Mouse (Mus musculus) heart, embryonic 10.5 days (tissue): ENCODE measurements at regions not wholly inside any gene's neighbourhood (a gene's known extent, or its start where the extent isn't known, plus 50 kb on each side); places are given as distances from the start of the nearest gene placed in this dataset.

Source experiments
- DNase-seq: peaks from one replicate; pipeline ENCODE4 v3.0.0-alpha.2; 2017; ENCODE audit warnings: low spot score
- H3K27ac ChIP-seq: fragments of 300-500 bp; sonication (generic); 2 replicates; pipeline ENCODE4 v1.5.1; 2016; ENCODE audit warnings: mild to moderate bottlenecking
- H3K27me3 ChIP-seq: fragments of 300-500 bp; sonication (generic); 2 replicates; pipeline ENCODE4 v1.6.1; 2016; ENCODE audit warnings: mild to moderate bottlenecking; ENCODE audit not compliant: poor library complexity, insufficient read depth, severe bottlenecking
- H3K36me3 ChIP-seq: fragments of 300-500 bp; sonication (generic); 2 replicates; pipeline ENCODE4 v1.6.1; 2016; ENCODE audit warnings: mild to moderate bottlenecking, moderate library complexity
- H3K4me1 ChIP-seq: fragments of 300-500 bp; sonication (generic); 2 replicates; pipeline ENCODE4 v1.6.1; 2016; ENCODE audit warnings: mild to moderate bottlenecking
- H3K4me3 ChIP-seq: fragments of 300-500 bp; sonication (generic); 2 replicates; pipeline ENCODE4 v1.5.1; 2016; ENCODE audit warnings: mild to moderate bottlenecking, moderate library complexity
- H3K9me3 ChIP-seq: fragments of 300-500 bp; sonication (generic); 2 replicates; pipeline ENCODE4 v1.6.1; 2016; ENCODE audit warnings: mild to moderate bottlenecking, moderate library complexity
- WGBS: fragments of 180-500 bp; shearing (Covaris S2); methylation state at CpG from one replicate; pipeline ENCODE4 v1.1.7; 2016; 5-methylcytosine and 5-hydroxymethylcytosine counted together

GRCm38 (mm10) chr3:130965275-130965674 lies 145.0 kb upstream of the Lef1 start:
- Histone ChIP-seq H3K4me1 (peaks cover 14% of the 10 kb centered on the region), H3K27me3 (peaks cover 4% of the 10 kb centered on the region; the same call in 1 of the 2 replicates), H3K4me3 (no peak overlapping the region), H3K27ac (no peak overlapping the region), H3K9me3 (no peaks in the 10 kb centered on the region), H3K36me3 (no peaks in the 10 kb centered on the region)
- 79% methylated on average over 3 of the region's 3 CpGs for WGBS
- DNase-seq, result no peak

GRCm38 (mm10) chr3:130964088-130964487 lies 146.2 kb upstream of the Lef1 start:
- WGBS, result 89% methylated on average over 6 of the region's 6 CpGs
- Histone ChIP-seq H3K36me3 (no peaks in the 10 kb centered on the region), H3K4me1 (peaks cover 14% of the 10 kb centered on the region), H3K4me3 (no peak overlapping the region), H3K9me3 (no peaks in the 10 kb centered on the region), H3K27ac (no peak overlapping the region), H3K27me3 (peaks cover 4% of the 10 kb centered on the region; the same call in 1 of the 2 replicates)
- no peak for DNase-seq

GRCm38 (mm10) chr3:130963625-130964024 lies 146.6 kb upstream of the Lef1 start:
- no peak for DNase-seq
- Histone ChIP-seq H3K36me3 (no peaks in the 10 kb centered on the region), H3K4me1 (peaks cover 14% of the 10 kb centered on the region), H3K27me3 (peaks cover 4% of the 10 kb centered on the region; the same call in 1 of the 2 replicates), H3K9me3 (no peaks in the 10 kb centered on the region), H3K4me3 (no peak overlapping the region), H3K27ac (no peak overlapping the region)
- WGBS, result 39% methylated on average over 11 of the region's 11 CpGs

DNA sequence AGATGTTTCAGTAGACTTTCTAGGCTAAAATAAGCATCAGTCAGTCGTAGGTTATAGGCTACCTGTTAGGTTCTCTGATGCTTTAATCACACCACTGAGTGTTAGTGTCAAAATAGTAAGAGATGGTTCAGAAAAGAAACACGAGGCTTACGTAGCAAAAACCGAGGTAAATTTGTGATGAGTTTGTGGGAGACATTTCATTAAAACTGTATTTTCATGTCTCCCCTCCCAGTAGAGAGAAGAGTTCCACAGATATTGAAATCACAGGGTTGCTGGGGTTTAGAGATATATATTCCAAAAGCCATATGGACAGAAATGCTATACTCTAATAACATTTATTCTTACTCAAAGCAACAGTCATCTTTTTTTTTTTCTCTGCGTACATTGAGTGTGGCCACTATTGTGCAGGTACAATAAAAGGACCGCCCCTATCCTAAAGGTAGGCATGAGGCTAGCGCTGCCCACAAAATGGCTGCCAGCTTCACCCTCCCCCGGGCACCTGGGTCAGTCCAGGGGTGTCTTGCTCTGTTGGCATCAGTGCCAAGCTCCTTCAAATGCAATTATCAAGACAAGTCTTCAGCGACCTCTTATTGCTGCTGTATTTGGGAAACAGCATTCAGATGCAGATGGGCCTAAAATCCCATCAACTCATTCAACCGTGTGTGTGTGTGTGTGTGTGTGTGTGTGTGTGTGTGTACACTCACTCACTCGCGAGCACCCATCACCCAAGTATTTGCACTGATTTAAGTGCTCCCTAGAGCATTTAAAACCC lies 147.4 kb upstream of the Lef1 start:
- Histone ChIP-seq H3K27me3 (peaks cover 4% of the 10 kb centered on the region; the same call in 1 of the 2 replicates), H3K4me3 (0 out of 2 replicates have a peak overlapping the region, but pooled peaks have one; percentile 29), H3K9me3 (no peaks in the 10 kb centered on the region), H3K27ac (peak overlapping the region; percentile 52; the same call in 1 of the 2 replicates), H3K36me3 (no peaks in the 10 kb centered on the region), H3K4me1 (peaks cover 14% of the 10 kb centered on the region)
- WGBS, result 71% methylated on average over 12 of the region's 12 CpGs
- DNase-seq, result no peak

GRCm38 (mm10) chr3:130962151-130962633 lies 148.1 kb upstream of the Lef1 start:
- peaks cover 14% of the 10 kb centered on the region for H3K4me1 ChIP-seq
- DNase-seq, result no peak
- H3K4me3 ChIP-seq, result peak overlapping the region; percentile 29; the same call in 1 of the 2 replicates
- H3K9me3 ChIP-seq, result no peaks in the 10 kb centered on the region
- 9% methylated on average over 14 of the region's 14 CpGs for WGBS
- H3K36me3 ChIP-seq, result no peaks in the 10 kb centered on the region
- H3K27ac ChIP-seq, result peak overlapping the region; percentile 52; the same call in 1 of the 2 replicates
- peaks cover 4% of the 10 kb centered on the region; the same call in 1 of the 2 replicates for H3K27me3 ChIP-seq

DNA sequence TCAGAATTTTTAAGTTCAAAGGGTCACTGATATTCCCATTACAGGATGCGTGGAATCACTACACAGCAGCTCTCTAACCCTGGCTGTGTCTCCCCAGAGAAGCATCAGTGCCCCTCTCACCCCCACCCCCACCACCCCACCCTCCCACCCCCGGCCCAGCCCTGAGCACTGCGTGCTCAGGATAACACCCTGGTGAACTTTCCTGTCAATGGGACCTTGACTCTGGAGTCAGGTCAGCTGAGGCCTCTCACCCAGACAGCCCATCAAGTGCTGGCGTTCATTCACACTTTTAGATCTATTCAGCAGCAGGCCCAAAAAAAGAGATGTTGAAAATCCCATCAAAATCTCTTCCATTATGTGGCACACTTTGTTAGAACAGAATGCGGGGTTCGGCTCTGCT lies 148.6 kb upstream of the Lef1 start:
- peaks cover 14% of the 10 kb centered on the region for H3K4me1 ChIP-seq
- no peaks in the 10 kb centered on the region for H3K36me3 ChIP-seq
- no peak overlapping the region for H3K4me3 ChIP-seq
- no peak for DNase-seq
- H3K27me3 ChIP-seq, result peaks cover 4% of the 10 kb centered on the region; the same call in 1 of the 2 replicates
- H3K27ac ChIP-seq, result 0 out of 2 replicates have a peak overlapping the region, but pooled peaks have one; percentile 52
- 34% methylated on average over 6 of the region's 6 CpGs for WGBS
- no peaks in the 10 kb centered on the region for H3K9me3 ChIP-seq

- H3K4me3 ChIP-seq, result no peak overlapping the region
- no peaks in the 10 kb centered on the region; the same call in 1 of the 2 replicates for H3K27me3 ChIP-seq
- H3K9me3 ChIP-seq, result no peaks in the 10 kb centered on the region
- DNase-seq, result peak; percentile 6
- H3K36me3 ChIP-seq, result no peaks in the 10 kb centered on the region
- 79% methylated on average over 4 of the region's 4 CpGs for WGBS
- 0 out of 2 replicates have a peak, but pooled peaks cover under 1% of the 10 kb centered on the region for H3K4me1 ChIP-seq
- H3K27ac ChIP-seq, result no peak overlapping the region
These were observed 154.3 kb upstream of the Lef1 start for GRCm38 (mm10) chr3:130955958-130956357.

- no peak overlapping the region for H3K27ac ChIP-seq
- no peak for DNase-seq
- no peaks in the 10 kb centered on the region for H3K36me3 ChIP-seq
- peaks cover 11% of the 10 kb centered on the region for H3K4me1 ChIP-seq
- H3K4me3 ChIP-seq, result no peak overlapping the region
- H3K27me3 ChIP-seq, result no peaks in the 10 kb centered on the region; the same call in 1 of the 2 replicates
- H3K9me3 ChIP-seq, result no peaks in the 10 kb centered on the region
- WGBS, result 61% methylated on average over 2 of the region's 2 CpGs
These were observed 158.9 kb upstream of the Lef1 start for GRCm38 (mm10) chr3:130951381-130951780.

DNA sequence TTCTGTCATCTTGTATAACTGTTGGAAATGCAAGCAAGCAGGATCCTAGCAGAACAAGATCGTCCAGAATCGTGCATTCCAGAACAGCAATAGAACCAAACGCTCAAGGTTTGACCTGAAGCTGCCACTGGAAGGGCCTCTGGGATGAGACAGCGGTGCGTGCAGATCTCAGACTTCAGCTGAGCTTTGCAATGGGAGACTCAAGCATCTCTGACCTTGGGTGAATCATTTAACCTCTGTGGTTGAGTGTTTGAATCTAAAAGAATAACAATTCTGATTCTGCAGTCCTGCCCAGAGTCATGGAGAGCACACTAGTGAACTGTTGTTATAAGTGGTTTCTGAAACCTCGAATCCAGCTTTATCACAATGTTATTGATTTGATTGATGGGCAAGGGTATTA lies 159.4 kb upstream of the Lef1 start:
- H3K4me3 ChIP-seq, result no peak overlapping the region
- H3K27ac ChIP-seq, result no peak overlapping the region
- 70% methylated on average over 6 of the region's 6 CpGs for WGBS
- no peak for DNase-seq
- no peaks in the 10 kb centered on the region for H3K9me3 ChIP-seq
- peaks cover 16% of the 10 kb centered on the region for H3K4me1 ChIP-seq
- no peaks in the 10 kb centered on the region; the same call in 1 of the 2 replicates for H3K27me3 ChIP-seq
- H3K36me3 ChIP-seq, result no peaks in the 10 kb centered on the region

DNA sequence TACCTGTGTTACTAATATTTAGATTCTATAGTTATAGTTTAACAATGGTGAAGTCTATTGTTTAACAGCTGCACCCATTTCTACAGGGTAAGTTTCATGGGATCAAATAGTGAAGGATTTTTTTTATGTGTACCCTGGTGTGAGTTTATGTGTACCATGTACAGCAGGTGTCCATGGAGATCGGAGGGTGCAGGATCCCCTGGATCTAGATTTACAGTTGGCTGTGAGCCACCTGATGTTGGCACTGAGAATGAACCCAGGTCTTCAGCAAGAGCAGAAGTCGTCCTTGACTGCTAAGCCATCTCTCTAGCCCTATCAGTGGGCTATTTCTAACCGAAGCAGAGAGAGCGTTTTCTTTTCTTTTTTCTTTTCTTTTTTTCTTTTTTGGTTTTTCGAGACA lies 162.4 kb upstream of the Lef1 start:
- no peaks in the 10 kb centered on the region for H3K9me3 ChIP-seq

DNA sequence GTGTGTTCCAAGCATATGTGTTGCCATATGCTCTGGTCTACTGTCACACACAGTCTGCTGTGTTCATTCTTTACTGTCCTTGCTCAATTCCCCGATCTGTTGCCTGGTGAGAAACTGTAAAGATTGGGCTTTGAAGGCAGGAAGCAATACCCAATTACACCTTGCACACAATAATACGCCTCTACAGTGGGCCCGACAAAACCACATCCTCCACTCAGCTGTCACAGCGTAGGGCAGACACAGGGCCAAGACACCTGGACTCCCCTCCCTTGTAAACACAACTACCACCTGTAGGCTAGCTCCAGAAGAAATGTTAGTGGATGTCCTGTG lies 163.0 kb upstream of the Lef1 start:
- H3K4me3 ChIP-seq, result no peak overlapping the region
- H3K9me3 ChIP-seq, result no peaks in the 10 kb centered on the region
- H3K27ac ChIP-seq, result no peak overlapping the region
- H3K4me1 ChIP-seq, result peaks cover 24% of the 10 kb centered on the region
- 92% methylated on average over 4 of the region's 4 CpGs for WGBS
- no peaks in the 10 kb centered on the region for H3K36me3 ChIP-seq
- no peaks in the 10 kb centered on the region; the same call in 1 of the 2 replicates for H3K27me3 ChIP-seq
- no peak for DNase-seq

More for the DNA sequence above, 162.4 kb upstream of the Lef1 start:
- Histone ChIP-seq H3K27ac (no peak overlapping the region), H3K4me1 (peaks cover 24% of the 10 kb centered on the region), H3K4me3 (no peak overlapping the region), H3K36me3 (no peaks in the 10 kb centered on the region), H3K27me3 (no peaks in the 10 kb centered on the region; the same call in 1 of the 2 replicates)
- WGBS, result 77% methylated on average over 5 of the region's 5 CpGs
- DNase-seq, result no peak

- H3K4me1 ChIP-seq, result peaks cover 24% of the 10 kb centered on the region
- no peaks in the 10 kb centered on the region for H3K9me3 ChIP-seq
- H3K27me3 ChIP-seq, result no peaks in the 10 kb centered on the region; the same call in 1 of the 2 replicates
- H3K4me3 ChIP-seq, result peak overlapping the region; percentile 60
- no peaks in the 10 kb centered on the region for H3K36me3 ChIP-seq
- H3K27ac ChIP-seq, result peak overlapping the region; percentile 94
- 70% methylated on average over 14 of the region's 14 CpGs for WGBS
- no peak for DNase-seq
These were observed 163.5 kb upstream of the Lef1 start for GRCm38 (mm10) chr3:130946576-130947276.
